Mouse (Mus musculus) kidney, adult 2 months (tissue): ENCODE data around the gene Tmf1.

Experiments
- CTCF ChIP-seq: fragments of 200-500 bp; conservative IDR thresholded peaks from 2 replicates; pipeline ENCODE4 v1.5.1; 2011; ENCODE audit warnings: low read depth, mild to moderate bottlenecking, control low read depth, low read length, moderate library complexity, mixed read lengths; ENCODE audit not compliant: insufficient read depth, insufficient read length
- POLR2A ChIP-seq: fragments of 200-500 bp; IDR thresholded peaks from one replicate; pipeline ENCODE4 v1.6.1; 2011; ENCODE audit warnings: low read depth, low read length, control low read depth

DNA sequence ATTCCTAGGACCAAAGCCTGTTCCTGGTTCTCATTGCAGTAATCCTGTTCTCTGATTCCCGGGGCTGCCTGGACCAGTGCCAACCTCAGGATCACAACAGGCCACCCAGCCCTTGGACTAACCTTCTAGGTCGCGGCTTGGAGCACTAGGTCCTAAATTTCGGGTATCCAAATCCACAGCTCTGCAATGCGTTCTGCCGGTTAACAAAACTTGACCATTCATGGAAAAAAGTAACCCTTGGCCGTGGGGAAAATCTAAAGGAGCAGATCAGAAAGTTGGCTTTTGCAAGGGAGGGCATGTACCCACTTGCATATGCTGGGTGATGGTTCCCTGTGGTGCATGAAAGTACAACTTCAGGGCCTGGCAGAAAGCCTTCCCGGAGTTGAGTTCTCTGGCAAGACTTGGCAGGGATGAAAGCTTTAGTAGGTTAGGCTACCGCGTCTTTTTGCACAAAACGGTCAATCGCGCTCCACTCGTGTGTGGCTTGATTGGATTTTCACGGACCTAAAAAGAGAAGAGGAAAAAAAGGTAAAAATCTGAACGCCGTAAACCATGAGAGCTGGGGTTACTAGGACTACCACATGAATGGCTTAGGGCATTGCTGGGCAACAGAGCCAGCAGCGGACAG is 31.1 kb downstream of the Tmf1 start:
- no peak for TF ChIP-seq POLR2A
- TF ChIP-seq CTCF, result no peak
